Mouse (Mus musculus) liver, adult 2 months (tissue): Measurements from ENCODE around the gene Romo1. TPM values are rescaled to one million over a fixed set of nuclear protein-coding genes. Genes with fewer than 3 reads are reported as not detected.
A peak's percentile ranks its signal among the peaks of the same experiment; 100 is the strongest.
"Not testable (repeated sequence)": the region's sequence is repeated elsewhere in the genome, so short reads cannot be mapped to it uniquely, and the experiment has no call there.

Source experiments
- DNase-seq: peaks from one replicate; pipeline ENCODE4 v3.0.0-alpha.2; 2011; ENCODE audit warnings: low read depth, low spot score; ENCODE audit errors: extremely low read depth
- H3K27ac ChIP-seq: fragments of 200-500 bp; replicated peaks from 2 replicates; pipeline ENCODE4 v1.5.1; 2012; ENCODE audit warnings: low read depth, mild to moderate bottlenecking, control low read depth, inconsistent platforms, low read length; ENCODE audit not compliant: insufficient read depth
- H3K27me3 ChIP-seq: fragments of 200-500 bp; 2 replicates; pipeline ENCODE4 v1.6.1; 2012; ENCODE audit warnings: mild to moderate bottlenecking, moderate library complexity, low read length, inconsistent platforms; ENCODE audit not compliant: control insufficient read depth, insufficient read depth
- H3K36me3 ChIP-seq: fragments of 200-500 bp; 2 replicates; pipeline ENCODE4 v1.6.1; 2012; ENCODE audit warnings: low read length, inconsistent platforms; ENCODE audit not compliant: control insufficient read depth, insufficient read depth
- H3K4me1 ChIP-seq: fragments of 200-500 bp; 2 replicates; pipeline ENCODE4 v1.6.1; 2011; ENCODE audit warnings: low read length; ENCODE audit not compliant: control insufficient read depth, insufficient read depth
- H3K4me3 ChIP-seq: fragments of 200-500 bp; 2 replicates; pipeline ENCODE4 v1.5.1; 2011; ENCODE audit warnings: low read depth, mild to moderate bottlenecking, control low read depth, low read length, moderate library complexity; ENCODE audit not compliant: insufficient read depth
- H3K79me2 ChIP-seq: fragments of 200-500 bp; 2 replicates; pipeline ENCODE4 v1.6.1; 2012; ENCODE audit warnings: inconsistent platforms, mild to moderate bottlenecking, low read length, moderate library complexity; ENCODE audit not compliant: control insufficient read depth, insufficient read depth
- H3K9ac ChIP-seq: fragments of 200-500 bp; 2 replicates; pipeline ENCODE4 v1.6.1; 2012; ENCODE audit warnings: low read depth, mild to moderate bottlenecking, control low read depth, inconsistent platforms, low read length
- CTCF ChIP-seq: fragments of 200-500 bp; IDR thresholded peaks from 2 replicates; pipeline ENCODE4 v1.5.1; 2011; ENCODE audit warnings: low read depth, low read length, control low read depth
- POLR2A ChIP-seq: fragments of 200-500 bp; IDR thresholded peaks from 2 replicates; pipeline ENCODE4 v1.6.1; 2011; ENCODE audit warnings: low read length, control low read depth; ENCODE audit not compliant: insufficient read depth; ENCODE audit errors: extremely low read depth
- WGBS: fragments of 180-500 bp; shearing (Covaris S2); methylation state at CpG from one replicate; pipeline ENCODE4 v1.1.7; 2018; 5-methylcytosine and 5-hydroxymethylcytosine counted together
- polyA plus RNA-seq: library from polyadenylated mRNA; depleted of rRNA; stranded (reverse); fragments of >200 nt; gene quantifications from 2 replicates; pipeline ENCODE4 v1.2.3, GENCODE M21; 2012; rRNA removed
- total RNA-seq: library from RNA; depleted of rRNA; stranded (reverse); fragments of >200 nt; gene quantifications from 2 replicates; pipeline ENCODE4 v1.2.3, GENCODE M21; 2014; rRNA removed

The Romo1 gene
- total RNA-seq (139 and 152 TPM in 2 replicates), polyA plus RNA-seq (247 and 252 TPM in 2 replicates)

DNA sequence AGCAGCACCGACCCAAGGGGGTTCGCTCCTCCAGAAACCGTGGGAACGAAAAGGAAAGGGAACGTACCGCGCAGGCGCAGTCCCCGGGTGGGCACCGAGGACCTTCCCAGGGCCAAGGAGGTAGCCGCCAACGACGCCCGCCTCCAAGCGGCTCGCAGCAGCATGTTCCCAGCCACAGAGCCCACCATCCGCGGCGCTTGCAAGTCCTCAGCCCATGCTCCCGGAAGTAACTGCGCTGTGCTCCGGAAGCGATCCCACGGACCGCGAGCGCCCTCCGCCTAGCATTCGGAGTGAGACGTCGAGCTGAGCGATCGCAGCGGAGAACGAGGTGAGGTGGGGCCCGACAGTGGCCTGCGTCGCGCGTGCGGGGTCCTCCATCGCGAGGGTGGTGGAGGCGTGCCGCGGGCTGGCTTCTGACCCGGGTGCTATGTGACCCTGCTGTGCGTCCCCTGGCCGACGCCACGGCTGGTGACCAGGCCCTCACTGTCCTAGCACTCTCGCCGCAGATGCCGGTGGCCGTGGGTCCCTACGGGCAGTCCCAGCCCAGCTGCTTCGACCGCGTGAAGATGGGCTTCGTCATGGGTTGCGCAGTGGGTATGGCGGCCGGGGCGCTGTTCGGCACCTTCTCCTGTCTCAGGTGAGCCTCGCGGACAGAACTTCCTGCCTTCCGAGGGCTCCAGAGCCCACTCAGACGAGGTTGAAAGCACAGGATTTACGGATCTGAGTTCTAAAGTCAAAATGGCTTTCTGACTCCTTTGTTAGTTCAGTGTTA is at the start of gene Romo1, which contains the start of gene Nfs1:
Gene Romo1 (plus strand): TSS at position 87 of the 772 bp plus-strand sequence.
Gene Nfs1 (minus strand): TSS at position 234 of the 772 bp plus-strand sequence.
- WGBS = under 1% methylated on average over 70 of the region's 70 CpGs
- 0 out of 2 replicates have a peak, but pooled peaks have one; percentile 30 for TF ChIP-seq CTCF
- TF ChIP-seq POLR2A = peak; percentile 59
- Histone ChIP-seq H3K27ac (peak within 1 kb of the TSS; percentile 71), H3K79me2 (no peaks in the 10 kb centered on the region), H3K4me3 (peak within 1 kb of the TSS; percentile 70), H3K9ac (peak within 1 kb of the TSS; percentile 87), H3K4me1 (peaks cover 4% of the 10 kb centered on the region; the same call in 1 of the 2 replicates), H3K27me3 (no peaks in the 10 kb centered on the region), H3K36me3 (peaks cover 27% of the 10 kb centered on the region)
- peak; percentile 81 for DNase-seq

DNA sequence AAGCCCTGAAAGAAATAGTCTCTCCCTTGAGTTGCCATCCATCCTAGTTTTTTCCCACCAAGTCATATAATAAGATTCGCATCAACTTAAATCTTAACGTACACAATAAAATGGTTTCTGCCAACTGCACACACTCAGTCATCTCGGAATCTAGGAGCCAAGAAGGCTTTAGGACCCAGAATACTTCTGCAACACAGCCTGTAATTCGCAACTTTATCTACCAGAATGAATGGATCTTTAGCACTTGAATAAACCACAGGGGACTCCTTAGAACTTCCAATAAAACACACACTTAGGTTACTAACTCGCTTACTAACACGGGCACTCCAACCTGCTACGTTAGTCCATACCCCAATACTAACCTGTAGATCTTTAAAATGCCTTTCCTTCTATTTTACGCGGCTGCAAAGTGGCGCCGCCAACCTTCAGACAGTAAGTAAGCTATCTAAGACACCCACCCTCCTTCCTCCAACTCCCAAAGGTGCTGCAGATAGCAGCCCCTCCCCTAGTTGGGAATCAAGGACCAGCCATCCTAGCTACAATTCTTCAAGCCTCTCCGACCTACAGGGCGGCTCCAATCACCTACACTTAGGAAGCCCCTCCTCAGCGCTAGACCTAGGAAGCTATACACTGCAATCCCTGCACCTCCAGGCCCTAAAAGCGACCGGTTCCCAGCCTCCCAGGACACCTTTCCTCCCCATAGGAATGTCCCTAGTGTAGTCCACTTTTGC is 33.0 kb upstream of the Romo1 start:
- WGBS = 2% methylated on average over 16 of the region's 16 CpGs
- H3K36me3 ChIP-seq = no peaks in the 10 kb centered on the region
- TF ChIP-seq CTCF (no peak), POLR2A (no peak)

GRCm38 (mm10) chr2:156111358-156112079 is 32.3 kb upstream of the Romo1 start, which contains the start of the genes Cpne1 and Rbm12:
Cpne1 (minus strand) TSS chr2:156111965.
Rbm12 (minus strand) TSS chr2:156111978.
- TF ChIP-seq CTCF (no peak), POLR2A (peak; percentile 59)
- WGBS = 1% methylated on average over 74 of the region's 74 CpGs

More for the DNA sequence above, 33.0 kb upstream of the Romo1 start:
- Histone ChIP-seq H3K4me1 (peaks cover 8% of the 10 kb centered on the region), H3K4me3 (peak overlapping the region; percentile 99), H3K27me3 (no peaks in the 10 kb centered on the region), H3K79me2 (peaks cover 27% of the 10 kb centered on the region; the same call in 1 of the 2 replicates), H3K27ac (peak overlapping the region; percentile 98), H3K9ac (peak overlapping the region; percentile 99)
- DNase-seq = peak; percentile 44

GRCm38 (mm10) chr2:156112080-156112423 is 31.8 kb upstream of the Romo1 start:
- Histone ChIP-seq H3K4me3 (peak overlapping the region; percentile 99), H3K9ac (peak overlapping the region; percentile 99; the same call in 1 of the 2 replicates), H3K79me2 (peaks cover 19% of the 10 kb centered on the region; the same call in 1 of the 2 replicates), H3K27ac (peak overlapping the region; percentile 45; the same call in 1 of the 2 replicates)
- 20% methylated on average over 5 of the region's 5 CpGs for WGBS
- not testable (repeated sequence) for H3K4me1 ChIP-seq, H3K27me3 ChIP-seq, H3K36me3 ChIP-seq, DNase-seq

More at GRCm38 (mm10) chr2:156111358-156112079, 32.3 kb upstream of the Romo1 start, which contains the start of the genes Cpne1 and Rbm12:
- peak within 1 kb of the TSS; percentile 99 for H3K4me3 ChIP-seq
- H3K36me3 ChIP-seq = no peaks in the 10 kb centered on the region
- H3K4me1 ChIP-seq = peaks cover 8% of the 10 kb centered on the region
- peak within 1 kb of the TSS; percentile 98 for H3K27ac ChIP-seq
- peak within 1 kb of the TSS; percentile 99 for H3K9ac ChIP-seq
- peaks cover 22% of the 10 kb centered on the region; the same call in 1 of the 2 replicates for H3K79me2 ChIP-seq
- H3K27me3 ChIP-seq = no peaks in the 10 kb centered on the region
- DNase-seq = peak; percentile 71

DNA sequence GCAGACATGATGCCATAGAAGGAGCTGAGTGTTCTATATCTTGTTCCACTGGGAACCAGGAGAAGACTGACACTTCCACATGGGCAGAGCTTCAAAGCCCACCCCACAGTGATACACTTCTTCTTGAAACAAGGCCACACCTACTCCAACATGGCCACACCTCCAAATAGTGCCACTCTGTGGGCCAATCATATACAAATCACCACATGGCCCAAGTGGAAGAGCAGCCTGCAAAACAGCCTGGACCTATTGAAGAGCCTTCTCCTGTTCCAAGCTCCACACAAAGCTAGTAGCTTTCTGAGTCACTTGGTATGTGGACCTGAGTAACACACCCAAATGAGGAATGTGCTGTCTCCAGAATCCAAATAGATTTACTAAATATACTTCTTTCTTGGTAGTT is 24.3 kb upstream of the Romo1 start:
- Histone ChIP-seq H3K9ac (no peak overlapping the region), H3K4me1 (no peaks in the 10 kb centered on the region), H3K27ac (no peak overlapping the region), H3K27me3 (no peaks in the 10 kb centered on the region), H3K36me3 (peaks cover 7% of the 10 kb centered on the region), H3K4me3 (no peak overlapping the region), H3K79me2 (no peaks in the 10 kb centered on the region)
- DNase-seq = no peak
- no peak for TF ChIP-seq POLR2A
- TF ChIP-seq CTCF = no peak
